Mouse (Mus musculus): ENCODE data around the gene Slc24a4. TPM values are rescaled to one million over a fixed set of nuclear protein-coding genes. Genes with fewer than 3 reads are reported as not detected.

The Slc24a4 gene
- polyA plus RNA-seq, 1 experiment from 2014 or later: 0.20 TPM

DNA sequence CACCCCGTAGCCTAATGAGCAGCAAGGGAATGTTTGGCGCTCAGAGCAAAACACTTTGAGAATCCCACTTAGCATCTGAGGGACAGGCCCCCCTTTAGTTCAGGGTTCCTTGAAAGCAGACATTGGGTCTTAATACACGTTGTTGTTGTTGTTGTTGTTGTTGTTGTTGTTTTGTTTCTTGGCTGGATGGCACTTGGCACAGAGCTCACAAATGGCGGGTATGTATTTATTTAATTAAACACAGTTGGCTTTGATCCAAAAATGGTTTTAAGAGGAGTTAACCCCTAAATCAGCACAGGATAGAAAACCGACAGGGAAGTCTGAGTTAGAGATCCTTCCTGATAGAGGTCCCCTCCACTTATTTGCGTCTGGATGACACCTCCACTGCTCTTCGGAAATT is 932 bp upstream of the Slc24a4 start:
- Histone ChIP-seq H3K27ac (replicated peaks) (no peak overlapping the region), H3K9me3 (replicated peaks) (no peaks in the 10 kb centered on the region), H3K4me3 (replicated peaks) (no peak overlapping the region), H3K4me1 (replicated peaks) (0 out of 2 replicates have a peak, but pooled peaks cover 6% of the 10 kb centered on the region), H3K36me3 (replicated peaks) (no peaks in the 10 kb centered on the region), H3K9ac (no peak overlapping the region), H3K27me3 (peaks cover 62% of the 10 kb centered on the region), H3K4me2 (peak overlapping the region; percentile 70)
- WGBS (ENCODE audit: insufficient replicate concordance): 9% methylated on average over 7 of the region's 7 CpGs
- ATAC-seq (ENCODE audit: insufficient read depth): no peak

DNA sequence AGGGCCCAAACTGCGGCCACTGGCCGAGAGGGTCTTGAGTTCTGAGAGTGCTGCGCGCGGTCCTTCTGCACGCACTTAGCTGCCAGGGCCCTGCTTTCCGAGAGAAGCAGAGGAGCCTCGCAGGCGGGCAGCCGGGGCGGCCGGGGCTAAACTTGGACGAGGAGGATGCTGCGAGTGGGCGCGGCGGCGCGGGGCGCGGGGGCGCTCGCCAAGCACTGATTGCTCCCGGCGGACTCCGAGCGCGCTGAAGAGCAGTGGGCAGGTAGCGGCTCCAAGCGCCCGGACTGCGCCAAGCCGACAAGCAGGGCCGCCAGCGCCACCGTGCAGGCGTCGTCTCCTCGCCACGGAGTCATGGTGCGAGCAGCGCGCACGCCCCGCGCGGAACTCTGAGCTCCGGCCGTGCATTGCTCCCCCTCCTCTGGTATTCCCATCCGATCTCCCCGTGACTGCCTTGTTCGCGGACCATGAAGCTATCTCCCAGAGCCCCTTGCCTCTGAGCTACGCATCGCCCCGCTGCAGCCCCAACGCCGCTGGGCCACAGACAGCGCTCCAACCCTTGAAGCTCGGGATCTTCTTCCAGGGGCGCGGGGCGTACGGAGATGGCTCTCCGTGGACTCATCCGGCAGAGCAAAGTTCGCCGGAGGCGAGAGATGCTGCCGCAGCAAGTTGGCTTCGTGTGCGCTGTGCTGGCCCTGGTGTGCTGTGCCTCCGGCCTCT is 416 bp downstream of the Slc24a4 start:
- H3K9ac ChIP-seq: no peak overlapping the region
- H3K27me3 ChIP-seq: peaks cover 62% of the 10 kb centered on the region

DNA sequence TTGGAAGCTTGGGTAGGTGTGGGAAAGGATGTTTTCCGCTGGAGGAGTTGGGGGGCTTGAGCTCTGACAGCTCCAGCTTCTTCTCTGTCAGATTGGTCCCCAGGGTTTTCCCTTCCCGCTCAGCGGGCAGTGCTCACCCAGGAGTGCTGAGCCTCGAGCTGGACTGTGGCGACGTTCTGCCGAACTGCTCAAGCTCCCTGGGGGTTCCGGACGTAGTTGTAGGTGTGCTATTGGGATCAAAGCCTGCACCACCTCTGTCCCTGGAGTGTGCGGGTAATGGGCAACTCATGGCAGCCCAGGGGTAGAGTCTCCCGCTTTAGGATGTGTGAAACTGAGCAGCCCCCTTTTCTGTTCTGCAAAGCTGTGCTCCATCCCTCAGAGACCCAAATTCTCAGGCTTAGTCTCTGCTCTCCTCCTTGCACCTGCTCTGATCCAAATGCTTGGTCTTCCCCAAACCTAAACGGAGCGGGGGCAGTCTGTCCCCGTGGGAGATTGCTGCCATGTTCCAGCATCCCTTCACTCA is 1.0 kb downstream of the Slc24a4 start:
- peak overlapping the region; percentile 44 for H3K4me3 ChIP-seq (replicated peaks)

More for the DNA sequence above, 416 bp downstream of the Slc24a4 start:
- Histone ChIP-seq H3K4me3 (replicated peaks) (peak overlapping the region; percentile 44), H3K27ac (replicated peaks) (no peak overlapping the region), H3K4me2 (peak overlapping the region; percentile 70), H3K36me3 (replicated peaks) (no peaks in the 10 kb centered on the region), H3K9me3 (replicated peaks) (no peaks in the 10 kb centered on the region), H3K4me1 (replicated peaks) (0 out of 2 replicates have a peak, but pooled peaks cover 6% of the 10 kb centered on the region)
- 2% methylated on average over 70 of the region's 73 CpGs for WGBS (ENCODE audit: insufficient replicate concordance)
- peak; percentile 49 for ATAC-seq (ENCODE audit: insufficient read depth)

DNA sequence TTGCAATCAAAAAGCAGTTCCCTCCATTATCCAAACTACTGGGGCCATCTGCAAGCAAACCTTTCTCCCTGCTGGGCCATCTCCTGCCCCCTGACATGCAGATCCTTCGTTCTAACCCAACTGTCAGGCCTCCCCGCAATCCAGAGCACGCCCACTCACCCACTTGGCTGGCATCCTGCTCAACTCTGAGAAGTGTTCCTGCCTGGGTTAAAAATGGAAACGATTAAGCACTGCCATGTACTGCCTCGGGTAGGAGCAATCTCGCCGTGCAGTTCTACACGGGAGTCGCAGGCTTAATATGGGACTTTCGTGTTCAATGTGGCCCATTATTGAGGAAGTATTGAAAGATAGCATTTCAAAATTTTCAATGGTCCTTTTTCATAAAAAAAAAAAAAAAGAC is 11.2 kb downstream of the Slc24a4 start:
- no peak overlapping the region for H3K27ac ChIP-seq (replicated peaks)
- no peak overlapping the region for H3K9ac ChIP-seq
- no peak for ATAC-seq (ENCODE audit: insufficient read depth)
- 68% methylated on average over 10 of the region's 10 CpGs for WGBS (ENCODE audit: insufficient replicate concordance)
- no peaks in the 10 kb centered on the region for H3K4me1 ChIP-seq (replicated peaks)
- H3K36me3 ChIP-seq (replicated peaks): no peaks in the 10 kb centered on the region
- no peak overlapping the region for H3K4me3 ChIP-seq (replicated peaks)
- no peak overlapping the region for H3K4me2 ChIP-seq
- no peaks in the 10 kb centered on the region for H3K27me3 ChIP-seq
- H3K9me3 ChIP-seq (replicated peaks): no peaks in the 10 kb centered on the region

More for the DNA sequence above, 1.0 kb downstream of the Slc24a4 start:
- 0 out of 2 replicates have a peak, but pooled peaks cover 6% of the 10 kb centered on the region for H3K4me1 ChIP-seq (replicated peaks)
- H3K27me3 ChIP-seq: peaks cover 62% of the 10 kb centered on the region
- no peaks in the 10 kb centered on the region for H3K36me3 ChIP-seq (replicated peaks)
- H3K9ac ChIP-seq: no peak overlapping the region
- H3K27ac ChIP-seq (replicated peaks): no peak overlapping the region
- no peaks in the 10 kb centered on the region for H3K9me3 ChIP-seq (replicated peaks)
- ATAC-seq (ENCODE audit: insufficient read depth): no peak
- peak overlapping the region; percentile 70 for H3K4me2 ChIP-seq
- whole genome bisulfite sequencing (ENCODE audit: insufficient replicate concordance): 4% methylated on average over 14 of the region's 14 CpGs

DNA sequence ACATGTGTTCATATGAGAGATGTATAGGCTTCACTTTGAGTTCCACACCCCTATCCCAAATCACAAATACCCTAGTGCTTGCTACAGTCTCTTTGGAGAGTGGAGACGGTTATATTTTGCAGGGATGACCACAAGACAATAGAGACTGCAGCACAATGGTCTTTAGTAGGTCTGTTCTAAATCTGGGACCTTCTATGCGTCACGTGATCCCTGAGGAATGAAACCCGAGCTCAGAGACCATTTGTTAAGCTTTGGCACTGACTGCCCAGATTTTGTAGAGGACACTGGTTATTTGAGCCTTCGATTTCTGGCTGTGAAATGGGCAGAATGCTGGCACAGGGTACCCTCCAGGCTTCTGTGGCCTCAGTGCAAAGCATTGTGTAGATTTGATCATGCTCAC is 12.8 kb downstream of the Slc24a4 start:
- Histone ChIP-seq H3K27me3 (no peaks in the 10 kb centered on the region), H3K9ac (no peak overlapping the region), H3K36me3 (replicated peaks) (no peaks in the 10 kb centered on the region), H3K4me2 (no peak overlapping the region), H3K4me3 (replicated peaks) (no peak overlapping the region), H3K4me1 (replicated peaks) (no peaks in the 10 kb centered on the region), H3K27ac (replicated peaks) (no peak overlapping the region), H3K9me3 (replicated peaks) (no peaks in the 10 kb centered on the region)
- 50% methylated on average over 5 of the region's 5 CpGs for WGBS (ENCODE audit: insufficient replicate concordance)
- no peak for ATAC-seq (ENCODE audit: insufficient read depth)

DNA sequence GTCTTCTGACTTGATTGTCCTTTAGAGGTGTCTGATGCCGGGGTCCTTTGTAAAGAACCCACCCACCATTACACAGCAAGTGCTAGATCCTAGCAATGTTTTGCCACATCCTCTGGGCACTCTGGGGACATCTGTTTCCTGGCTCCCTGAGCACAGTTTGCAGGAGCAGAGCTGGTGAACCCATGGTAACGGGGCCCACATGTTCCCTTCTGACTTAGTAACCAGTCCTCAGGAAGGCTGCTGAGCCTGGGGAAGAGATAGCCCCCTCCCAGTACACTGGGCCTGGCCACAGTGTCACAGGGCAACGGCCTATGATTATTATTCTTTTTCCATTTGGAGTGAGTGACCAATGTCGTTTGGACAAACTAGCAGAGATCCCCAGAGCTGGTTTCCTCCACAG is 19.1 kb downstream of the Slc24a4 start:
- H3K4me1 ChIP-seq (replicated peaks): no peaks in the 10 kb centered on the region
- no peak overlapping the region for H3K27ac ChIP-seq (replicated peaks)
- no peak overlapping the region for H3K4me2 ChIP-seq
- no peak overlapping the region for H3K4me3 ChIP-seq (replicated peaks)
- no peaks in the 10 kb centered on the region for H3K36me3 ChIP-seq (replicated peaks)
- H3K27me3 ChIP-seq: no peaks in the 10 kb centered on the region
- 12% methylated on average over 4 of the region's 4 CpGs for WGBS (ENCODE audit: insufficient replicate concordance)
- H3K9ac ChIP-seq: no peak overlapping the region
- ATAC-seq (ENCODE audit: insufficient read depth): no peak
- H3K9me3 ChIP-seq (replicated peaks): no peaks in the 10 kb centered on the region

DNA sequence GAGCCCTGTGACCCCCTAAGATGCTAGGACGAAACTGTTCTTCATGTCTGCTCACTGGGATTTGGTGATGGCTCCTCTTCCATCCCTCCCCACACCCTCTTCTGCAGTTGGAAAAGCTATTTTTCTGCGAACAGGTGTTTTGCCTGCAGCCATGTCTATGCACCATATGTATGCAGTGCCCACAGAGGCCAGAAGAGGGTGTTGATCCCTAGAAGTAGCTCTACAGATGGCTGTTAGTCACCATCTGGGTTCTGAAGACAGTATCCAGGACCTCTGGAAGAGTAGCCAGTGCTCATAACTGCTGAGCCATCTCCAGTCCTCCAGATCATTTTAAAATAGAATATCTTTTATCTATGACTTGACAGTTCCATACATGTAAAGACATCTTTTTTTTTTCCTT is 20.2 kb downstream of the Slc24a4 start:
- no peak for ATAC-seq (ENCODE audit: insufficient read depth)
- H3K4me3 ChIP-seq (replicated peaks): no peak overlapping the region
- 63% methylated on average over 2 of the region's 2 CpGs for WGBS (ENCODE audit: insufficient replicate concordance)

DNA sequence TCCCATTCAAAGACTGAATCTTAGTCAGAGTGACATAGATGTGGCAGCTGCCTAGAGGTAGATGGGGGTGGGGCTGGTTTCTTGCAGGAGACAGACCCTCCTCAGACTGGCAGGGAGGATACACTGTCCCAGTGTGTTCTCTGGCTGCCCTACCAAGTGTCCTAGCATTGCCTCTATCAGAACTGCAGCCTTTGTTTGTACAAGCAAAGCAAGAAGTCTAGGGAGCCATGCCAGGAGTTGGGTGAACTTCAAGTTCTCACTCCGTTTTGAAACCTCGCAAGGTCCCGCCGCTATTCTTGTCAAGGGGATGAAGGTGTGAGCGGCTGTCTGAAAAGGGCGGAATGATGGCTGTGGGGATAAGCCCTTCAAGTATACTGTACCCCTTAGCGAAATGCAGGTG is 22.7 kb downstream of the Slc24a4 start:
- no peak overlapping the region for H3K27ac ChIP-seq (replicated peaks)
- 77% methylated on average over 7 of the region's 7 CpGs for WGBS (ENCODE audit: insufficient replicate concordance)

More for the DNA sequence above, 20.2 kb downstream of the Slc24a4 start:
- H3K9me3 ChIP-seq (replicated peaks): no peaks in the 10 kb centered on the region
- H3K9ac ChIP-seq: no peak overlapping the region
- H3K27me3 ChIP-seq: no peaks in the 10 kb centered on the region
- no peaks in the 10 kb centered on the region for H3K4me1 ChIP-seq (replicated peaks)
- no peak overlapping the region for H3K27ac ChIP-seq (replicated peaks)
- no peak overlapping the region for H3K4me2 ChIP-seq
- H3K36me3 ChIP-seq (replicated peaks): no peaks in the 10 kb centered on the region

DNA sequence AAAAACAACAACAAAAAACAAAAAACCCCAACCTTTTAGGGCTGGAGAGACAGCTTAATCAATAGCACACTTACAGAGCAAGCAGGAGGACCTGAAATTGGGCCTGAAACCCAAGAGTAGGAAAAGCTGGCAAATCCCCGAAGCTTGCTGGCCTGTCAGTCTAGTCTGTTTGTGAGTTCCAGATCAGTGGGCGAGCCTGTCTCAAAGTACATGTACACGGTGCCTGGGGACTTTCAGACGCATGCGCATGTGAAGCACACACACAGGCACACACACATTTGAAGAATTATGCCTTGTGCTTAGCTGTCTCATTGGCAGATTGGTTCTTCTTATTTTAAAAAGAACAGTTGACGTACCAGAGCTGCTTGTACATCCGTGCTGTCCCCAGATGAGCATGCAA is 25.3 kb downstream of the Slc24a4 start:
- 72% methylated on average over 7 of the region's 7 CpGs for WGBS (ENCODE audit: insufficient replicate concordance)
- ATAC-seq (ENCODE audit: insufficient read depth): no peak
- Histone ChIP-seq H3K9me3 (replicated peaks) (no peaks in the 10 kb centered on the region), H3K27me3 (no peaks in the 10 kb centered on the region), H3K27ac (replicated peaks) (no peak overlapping the region), H3K9ac (no peak overlapping the region), H3K36me3 (replicated peaks) (no peaks in the 10 kb centered on the region), H3K4me3 (replicated peaks) (no peak overlapping the region), H3K4me1 (replicated peaks) (no peaks in the 10 kb centered on the region), H3K4me2 (no peak overlapping the region)

More for the DNA sequence above, 22.7 kb downstream of the Slc24a4 start:
- no peak overlapping the region for H3K4me2 ChIP-seq
- H3K36me3 ChIP-seq (replicated peaks): no peaks in the 10 kb centered on the region
- no peak for ATAC-seq (ENCODE audit: insufficient read depth)
- H3K4me1 ChIP-seq (replicated peaks): no peaks in the 10 kb centered on the region
- no peaks in the 10 kb centered on the region for H3K9me3 ChIP-seq (replicated peaks)
- no peak overlapping the region for H3K9ac ChIP-seq
- no peak overlapping the region for H3K4me3 ChIP-seq (replicated peaks)
- H3K27me3 ChIP-seq: no peaks in the 10 kb centered on the region

DNA sequence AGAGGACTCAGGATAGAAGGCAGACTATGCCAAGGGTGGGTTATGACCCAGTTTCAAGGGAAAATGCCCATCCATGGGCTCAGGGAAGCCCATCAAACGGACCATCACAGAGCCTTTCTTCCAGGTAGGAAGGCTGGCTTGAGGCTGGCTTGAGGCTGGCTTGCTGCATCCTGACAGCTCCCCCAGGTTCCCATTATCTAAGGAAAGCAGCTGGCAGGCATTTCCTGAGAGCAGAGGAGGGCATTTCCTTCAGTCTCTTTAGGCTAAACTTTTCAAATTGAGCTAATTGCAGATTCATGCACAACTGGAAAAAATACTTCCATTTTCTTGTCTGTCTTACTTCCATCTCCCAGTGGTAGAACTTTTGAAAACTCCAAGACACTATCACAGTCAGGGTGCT is 26.3 kb downstream of the Slc24a4 start:
- Histone ChIP-seq H3K4me3 (replicated peaks) (no peak overlapping the region), H3K9ac (no peak overlapping the region), H3K4me1 (replicated peaks) (no peaks in the 10 kb centered on the region), H3K9me3 (replicated peaks) (no peaks in the 10 kb centered on the region), H3K4me2 (no peak overlapping the region), H3K27ac (replicated peaks) (no peak overlapping the region), H3K36me3 (replicated peaks) (no peaks in the 10 kb centered on the region), H3K27me3 (no peaks in the 10 kb centered on the region)
- 19% methylated on average over 1 of the region's 1 CpGs for WGBS (ENCODE audit: insufficient replicate concordance)
- ATAC-seq (ENCODE audit: insufficient read depth): no peak

DNA sequence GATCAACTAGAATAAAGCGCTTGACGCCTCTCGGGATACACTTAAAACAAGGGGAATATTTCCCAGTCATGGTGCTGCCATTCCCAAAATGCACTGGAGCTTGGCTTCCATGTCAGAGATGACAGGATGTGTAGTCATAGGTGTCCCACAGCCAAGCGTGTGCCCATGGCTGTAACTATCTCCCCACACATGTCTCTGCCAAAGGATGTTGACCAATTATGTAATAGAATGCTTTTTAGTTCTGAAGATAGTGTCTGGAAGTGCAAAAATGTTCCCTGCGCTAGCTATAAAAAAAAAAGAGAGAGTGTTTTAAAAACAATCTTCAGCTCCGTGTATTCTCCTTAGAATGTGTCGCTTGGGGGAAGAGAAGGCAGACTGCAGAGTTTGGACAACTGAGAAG is 36.1 kb downstream of the Slc24a4 start:
- WGBS (ENCODE audit: insufficient replicate concordance): 69% methylated on average over 7 of the region's 7 CpGs
- Histone ChIP-seq H3K4me3 (replicated peaks) (no peak overlapping the region), H3K9me3 (replicated peaks) (no peaks in the 10 kb centered on the region), H3K27me3 (no peaks in the 10 kb centered on the region), H3K9ac (no peak overlapping the region), H3K4me1 (replicated peaks) (no peaks in the 10 kb centered on the region), H3K36me3 (replicated peaks) (no peaks in the 10 kb centered on the region), H3K4me2 (no peak overlapping the region), H3K27ac (replicated peaks) (no peak overlapping the region)
- ATAC-seq (ENCODE audit: insufficient read depth): no peak
